Mouse (Mus musculus): ENCODE measurements around the gene Dnajb12. TPM values are rescaled to one million over a fixed set of nuclear protein-coding genes. Genes with fewer than 3 reads are reported as not detected.

Gene Dnajb12
- polyA plus RNA-seq, 2 experiments = 12.0 to 12.4 TPM

- H3K36me3 ChIP-seq (replicated peaks; ENCODE audit: control insufficient read depth, insufficient read depth, low read depth) = peaks cover 42% of the 10 kb centered on the region
- WGBS (ENCODE audit: insufficient replicate concordance) = 64% methylated on average over 9 of the region's 9 CpGs
- H3K27ac ChIP-seq = peak overlapping the region; percentile 82
- DNase-seq (ENCODE audit: low read depth in 3 of 3, low spot score in 3 of 3) (no peak), ATAC-seq (ENCODE audit: insufficient read depth) (no peak)
- TF ChIP-seq CTCF (IDR thresholded peaks at IDR 0.05; ENCODE audit: low read depth) = no peak
- no peak for TF ChIP-seq EP300 (IDR thresholded peaks at IDR 0.05; ENCODE audit: low read depth)
- H3K9me3 ChIP-seq (ENCODE audit: control insufficient read depth, low read length) = no peaks in the 10 kb centered on the region
- no peaks in the 10 kb centered on the region for H3K27me3 ChIP-seq (ENCODE audit: control insufficient read depth, insufficient read depth, low read length)
- H3K9ac ChIP-seq (replicated peaks) = peak overlapping the region; percentile 65
- H3K4me1 ChIP-seq (replicated peaks; ENCODE audit: control insufficient read depth in 2 of 2, insufficient read depth in 2 of 2, low read length in 1 of 2) = peaks cover 27 to 35% of the 10 kb centered on the region in 2 experiments
- H3K4me3 ChIP-seq (ENCODE audit: insufficient read depth in 1 of 2, low read depth in 2 of 2, low read length in 2 of 2) = no peak overlapping the region
- H3K4me2 ChIP-seq (ENCODE audit: low read depth) = peak overlapping the region; percentile 77
These were observed 18.9 kb downstream of the Dnajb12 start for GRCm38 (mm10) chr10:59898180-59898778.

GRCm38 (mm10) chr10:59898935-59899334 lies 19.6 kb downstream of the Dnajb12 start:
- Histone ChIP-seq H3K4me3 (ENCODE audit: insufficient read depth in 1 of 2, low read depth in 2 of 2, low read length in 2 of 2) (peak overlapping the region in 1 of 2 experiments; percentile 40; a peak in 2 of 4 replicates), H3K4me1 (replicated peaks; ENCODE audit: control insufficient read depth in 2 of 2, insufficient read depth in 2 of 2, low read length in 1 of 2) (peaks cover 27 to 35% of the 10 kb centered on the region in 2 experiments), H3K36me3 (replicated peaks; ENCODE audit: control insufficient read depth, insufficient read depth, low read depth) (peaks cover 36% of the 10 kb centered on the region), H3K4me2 (ENCODE audit: low read depth) (peak overlapping the region; percentile 77), H3K27me3 (ENCODE audit: control insufficient read depth, insufficient read depth, low read length) (no peaks in the 10 kb centered on the region), H3K27ac (peak overlapping the region; percentile 82), H3K9ac (replicated peaks) (peak overlapping the region; percentile 65), H3K9me3 (ENCODE audit: control insufficient read depth, low read length) (no peaks in the 10 kb centered on the region)
- WGBS (ENCODE audit: insufficient replicate concordance) = 14% methylated on average over 2 of the region's 2 CpGs
- DNase-seq (ENCODE audit: low read depth in 3 of 3, low spot score in 3 of 3) (peak in 1 of 3 experiments; percentile 34), ATAC-seq (ENCODE audit: insufficient read depth) (peak; percentile 58)
- TF ChIP-seq CTCF (IDR thresholded peaks at IDR 0.05; ENCODE audit: low read depth) (no peak), EP300 (IDR thresholded peaks at IDR 0.05; ENCODE audit: low read depth) (0 out of 2 replicates have a peak, but pooled peaks have one; percentile 12)

- H3K27me3 ChIP-seq (ENCODE audit: control insufficient read depth, insufficient read depth, low read length) = no peaks in the 10 kb centered on the region
- H3K9ac ChIP-seq (replicated peaks) = peak overlapping the region; percentile 65
- ATAC-seq (ENCODE audit: insufficient read depth) (peak; percentile 93), DNase-seq (ENCODE audit: low read depth in 3 of 3, low spot score in 3 of 3) (peak; percentile 72 to 79 (median 73))
- H3K36me3 ChIP-seq (replicated peaks; ENCODE audit: control insufficient read depth, insufficient read depth, low read depth) = peaks cover 30% of the 10 kb centered on the region
- WGBS (ENCODE audit: insufficient replicate concordance) = 8% methylated on average over 21 of the region's 21 CpGs
- H3K4me2 ChIP-seq (ENCODE audit: low read depth) = peak overlapping the region; percentile 77
- H3K4me3 ChIP-seq (ENCODE audit: insufficient read depth in 1 of 2, low read depth in 2 of 2, low read length in 2 of 2) = peak overlapping the region; percentile 24 to 40; a peak in 3 of 4 replicates
- H3K4me1 ChIP-seq (replicated peaks; ENCODE audit: control insufficient read depth in 2 of 2, insufficient read depth in 2 of 2, low read length in 1 of 2) = peaks cover 27 to 35% of the 10 kb centered on the region in 2 experiments
- H3K9me3 ChIP-seq (ENCODE audit: control insufficient read depth, low read length) = no peaks in the 10 kb centered on the region
- TF ChIP-seq EP300 (IDR thresholded peaks at IDR 0.05; ENCODE audit: low read depth) (no peak), CTCF (IDR thresholded peaks at IDR 0.05; ENCODE audit: low read depth) (no peak)
- H3K27ac ChIP-seq = peak overlapping the region; percentile 82
These were observed 20.2 kb downstream of the Dnajb12 start for GRCm38 (mm10) chr10:59899341-59900173.

- Histone ChIP-seq H3K4me3 (ENCODE audit: insufficient read depth in 1 of 2, low read depth in 2 of 2, low read length in 2 of 2) (no peak overlapping the region), H3K9ac (replicated peaks) (peak overlapping the region; percentile 65), H3K27ac (peak overlapping the region; percentile 82), H3K27me3 (ENCODE audit: control insufficient read depth, insufficient read depth, low read length) (no peaks in the 10 kb centered on the region), H3K9me3 (ENCODE audit: control insufficient read depth, low read length) (no peaks in the 10 kb centered on the region), H3K4me2 (ENCODE audit: low read depth) (peak overlapping the region; percentile 77), H3K36me3 (replicated peaks; ENCODE audit: control insufficient read depth, insufficient read depth, low read depth) (peaks cover 25% of the 10 kb centered on the region), H3K4me1 (replicated peaks; ENCODE audit: control insufficient read depth in 2 of 2, insufficient read depth in 2 of 2, low read length in 1 of 2) (peaks cover 27 to 33% of the 10 kb centered on the region in 2 experiments)
- no peak for TF ChIP-seq EP300 (IDR thresholded peaks at IDR 0.05; ENCODE audit: low read depth)
- TF ChIP-seq CTCF (IDR thresholded peaks at IDR 0.05; ENCODE audit: low read depth) = no peak
- DNase-seq (ENCODE audit: low read depth in 3 of 3, low spot score in 3 of 3) (no peak), ATAC-seq (ENCODE audit: insufficient read depth) (no peak)
- 67% methylated on average over 4 of the region's 4 CpGs for WGBS (ENCODE audit: insufficient replicate concordance)
These were observed 20.7 kb downstream of the Dnajb12 start for GRCm38 (mm10) chr10:59900174-59900435.

GRCm38 (mm10) chr10:59900939-59901338 lies 21.6 kb downstream of the Dnajb12 start:
- H3K4me1 ChIP-seq (replicated peaks; ENCODE audit: control insufficient read depth in 2 of 2, insufficient read depth in 2 of 2, low read length in 1 of 2) = peaks cover 27 to 33% of the 10 kb centered on the region in 2 experiments
- no peak overlapping the region for H3K4me2 ChIP-seq (ENCODE audit: low read depth)

More at GRCm38 (mm10) chr10:59900939-59901338, 21.6 kb downstream of the Dnajb12 start:
- ATAC-seq (ENCODE audit: insufficient read depth) (no peak), DNase-seq (ENCODE audit: low read depth in 3 of 3, low spot score in 3 of 3) (no peak)
- Histone ChIP-seq H3K9me3 (ENCODE audit: control insufficient read depth, low read length) (no peaks in the 10 kb centered on the region), H3K4me3 (ENCODE audit: insufficient read depth in 1 of 2, low read depth in 2 of 2, low read length in 2 of 2) (no peak overlapping the region), H3K27ac (no peak overlapping the region; the same call in 1 of the 2 replicates), H3K9ac (replicated peaks) (no peak overlapping the region), H3K36me3 (replicated peaks; ENCODE audit: control insufficient read depth, insufficient read depth, low read depth) (peaks cover 16% of the 10 kb centered on the region), H3K27me3 (ENCODE audit: control insufficient read depth, insufficient read depth, low read length) (no peaks in the 10 kb centered on the region)
- TF ChIP-seq CTCF (IDR thresholded peaks at IDR 0.05; ENCODE audit: low read depth) (0 out of 2 replicates have a peak, but pooled peaks have one; percentile 5), EP300 (IDR thresholded peaks at IDR 0.05; ENCODE audit: low read depth) (no peak)
- 43% methylated on average over 4 of the region's 4 CpGs for WGBS (ENCODE audit: insufficient replicate concordance)

All from liver, embryonic 14.5 days (tissue).